Mouse (Mus musculus) embryo, embryonic 10 days (tissue): Measurements from ENCODE around the gene Slc25a33.

ENCODE experiments used
- DNase-seq: peaks from one replicate; pipeline ENCODE4 v3.0.0-alpha.2; 2015; ENCODE audit warnings: low spot score

The Slc25a33 gene

GRCm38 (mm10) chr4:149794010-149794338 lies 19.9 kb upstream of the Slc25a33 start:
- peak; percentile 39 for DNase-seq

DNA sequence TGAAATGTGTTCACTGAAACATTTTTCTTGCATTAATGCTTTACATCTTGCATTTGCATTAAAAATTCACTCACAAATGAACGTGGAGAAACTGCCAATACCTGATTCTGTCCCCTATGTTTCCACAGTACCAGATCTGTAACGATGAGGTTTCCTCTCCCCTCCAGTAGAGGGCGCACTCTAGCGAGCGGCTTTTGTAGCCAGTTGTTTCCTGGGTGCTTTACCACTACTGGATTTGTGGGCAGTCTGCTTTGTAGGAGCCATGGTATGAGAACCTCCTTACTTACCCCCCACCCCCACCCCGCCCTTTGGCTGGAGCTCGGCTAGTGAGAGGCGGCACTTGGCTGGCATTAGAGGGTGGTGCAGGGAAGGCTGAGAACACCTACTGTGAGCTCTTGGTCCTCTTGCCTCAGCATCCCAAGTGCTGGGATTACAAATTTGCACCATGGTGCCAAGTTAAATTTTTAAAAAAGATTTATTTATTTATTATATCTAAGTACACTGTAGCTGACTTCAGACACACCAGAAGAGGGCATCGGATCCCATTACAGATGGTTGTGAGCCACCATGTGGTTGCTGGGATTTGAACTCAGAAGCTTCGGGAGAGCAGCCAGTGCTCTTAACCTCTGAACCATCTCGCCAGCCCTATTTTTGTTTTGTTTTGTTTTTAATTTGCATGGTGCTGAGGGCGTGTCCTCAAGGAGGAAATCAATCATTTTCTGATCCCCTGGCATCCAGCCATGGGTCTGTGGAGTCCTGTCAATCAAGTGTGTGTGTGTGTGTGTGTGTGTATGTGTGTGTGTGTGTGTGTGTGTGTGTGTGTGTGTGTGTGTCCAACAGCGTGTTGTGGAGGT lies 19.3 kb upstream of the Slc25a33 start:
- DNase-seq = peak; percentile 42

GRCm38 (mm10) chr4:149792159-149792800 lies 18.2 kb upstream of the Slc25a33 start:
- no peak for DNase-seq

DNA sequence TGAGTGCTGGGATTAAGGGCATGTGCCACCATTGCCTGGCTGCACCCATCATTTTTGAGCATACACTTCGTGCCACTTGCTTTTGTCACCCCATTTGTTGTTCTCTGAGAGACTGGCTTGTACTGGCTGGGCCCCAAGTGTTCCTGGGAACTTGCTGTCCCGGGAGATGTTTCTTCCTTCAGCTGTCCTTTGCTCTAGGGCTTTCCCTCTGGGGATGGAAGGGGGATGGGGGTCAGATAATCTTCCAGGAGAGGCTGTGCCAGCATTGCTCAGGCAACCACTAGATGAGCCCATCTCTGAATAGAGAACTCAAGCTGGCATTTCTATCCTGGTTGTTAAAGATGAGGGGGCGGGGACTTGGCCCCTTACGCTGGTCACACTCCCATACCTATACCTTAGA lies 17.4 kb upstream of the Slc25a33 start:
- no peak for DNase-seq

GRCm38 (mm10) chr4:149790969-149791368 lies 16.9 kb upstream of the Slc25a33 start:
- DNase-seq = no peak

GRCm38 (mm10) chr4:149790546-149790945 lies 16.5 kb upstream of the Slc25a33 start:
- no peak for DNase-seq

DNA sequence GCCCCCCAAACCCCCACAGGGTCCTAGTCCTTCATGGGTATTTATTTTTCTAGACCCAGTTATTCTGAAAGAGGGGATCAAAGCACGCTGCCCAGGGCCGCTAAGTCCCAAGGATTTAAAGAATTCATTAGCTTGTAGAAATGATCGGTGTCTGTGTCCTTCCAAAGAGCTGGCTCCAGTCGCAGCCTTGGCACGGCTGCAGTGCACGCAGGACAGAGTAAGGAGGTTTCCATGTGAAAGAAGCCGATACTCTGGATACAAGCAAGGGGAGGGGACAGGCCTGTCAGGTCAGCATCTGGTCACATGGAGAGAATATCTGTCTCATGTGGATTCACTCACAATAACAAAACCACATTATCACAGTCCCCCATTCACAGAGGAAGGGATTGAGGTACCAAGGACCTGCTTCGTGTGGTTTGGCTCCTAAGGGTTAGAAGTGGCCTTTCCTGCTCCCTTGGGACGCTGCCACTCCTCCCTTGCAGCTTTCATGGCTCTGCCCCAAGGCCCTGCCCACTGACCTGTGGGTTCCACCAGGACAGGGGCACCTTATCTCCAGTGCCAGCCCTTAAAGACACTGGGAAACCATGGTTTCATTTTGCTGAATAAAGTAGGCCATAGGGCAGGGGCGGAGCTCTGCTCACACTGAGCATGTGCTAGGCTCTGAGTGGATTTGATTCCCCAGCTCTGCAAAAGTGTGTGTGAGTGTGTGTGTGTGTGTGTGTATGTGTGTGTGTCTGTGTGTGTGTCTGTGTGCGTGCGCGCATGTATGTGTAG lies 15.5 kb upstream of the Slc25a33 start:
- no peak for DNase-seq

DNA sequence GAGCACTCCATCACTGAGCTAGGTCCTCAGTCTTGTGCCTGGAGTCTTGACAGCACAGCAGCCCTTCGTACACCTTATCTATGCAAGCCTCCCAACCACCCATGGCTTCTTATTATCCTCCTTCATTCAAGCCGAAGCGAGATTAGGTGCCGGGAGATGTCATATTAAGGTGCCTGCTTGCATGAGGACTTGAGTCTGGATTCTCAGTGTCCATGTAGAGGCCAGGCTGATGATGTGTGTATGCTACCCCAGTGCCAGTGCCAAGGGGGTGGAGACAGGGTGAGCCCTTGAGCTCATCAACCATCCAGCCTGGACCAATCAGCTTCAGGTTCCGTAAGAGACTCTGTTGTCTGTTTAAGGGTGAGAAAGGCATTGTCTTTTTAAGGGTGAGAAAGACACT lies 10.8 kb upstream of the Slc25a33 start:
- DNase-seq = no peak

DNA sequence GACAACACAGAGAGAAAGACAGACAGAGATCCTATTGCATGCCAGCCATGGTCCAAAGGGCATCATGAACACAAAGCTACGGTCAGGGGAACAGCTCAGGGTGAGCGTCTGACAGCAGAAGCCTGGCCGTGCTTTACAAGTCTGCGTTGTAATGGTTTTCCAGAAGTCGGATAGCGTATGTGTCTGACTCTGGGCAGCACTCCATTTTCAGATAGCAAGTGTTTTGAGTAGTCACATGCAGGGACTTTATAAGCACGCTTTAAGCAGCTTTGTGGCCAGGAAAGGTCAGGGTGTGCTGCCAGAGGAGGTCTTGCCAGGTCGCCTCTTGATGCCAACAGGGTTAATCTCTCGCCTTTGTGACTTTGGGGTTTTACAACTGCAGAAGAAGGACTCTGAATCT lies 10.3 kb upstream of the Slc25a33 start:
- DNase-seq = no peak

DNA sequence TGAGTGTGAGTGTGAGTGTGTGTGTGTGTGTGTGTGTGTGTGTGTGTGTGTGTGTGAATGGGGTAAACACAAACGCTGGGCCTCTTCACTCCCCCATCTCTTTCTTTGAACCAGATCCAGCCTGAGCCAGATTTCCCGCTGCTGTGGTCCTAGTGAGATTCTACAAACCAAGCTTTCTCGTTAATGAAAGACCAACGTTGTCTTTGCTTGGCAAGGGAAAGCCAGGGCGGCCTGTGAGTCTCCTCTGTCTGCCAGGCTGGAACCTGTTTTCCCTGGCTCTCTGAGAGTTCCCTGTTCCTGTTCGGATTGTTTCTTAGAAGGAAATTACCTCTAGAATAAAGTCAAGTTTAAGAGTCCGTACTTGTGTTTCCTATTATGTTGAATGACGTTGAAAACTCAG lies 8.9 kb upstream of the Slc25a33 start:
- DNase-seq = no peak

DNA sequence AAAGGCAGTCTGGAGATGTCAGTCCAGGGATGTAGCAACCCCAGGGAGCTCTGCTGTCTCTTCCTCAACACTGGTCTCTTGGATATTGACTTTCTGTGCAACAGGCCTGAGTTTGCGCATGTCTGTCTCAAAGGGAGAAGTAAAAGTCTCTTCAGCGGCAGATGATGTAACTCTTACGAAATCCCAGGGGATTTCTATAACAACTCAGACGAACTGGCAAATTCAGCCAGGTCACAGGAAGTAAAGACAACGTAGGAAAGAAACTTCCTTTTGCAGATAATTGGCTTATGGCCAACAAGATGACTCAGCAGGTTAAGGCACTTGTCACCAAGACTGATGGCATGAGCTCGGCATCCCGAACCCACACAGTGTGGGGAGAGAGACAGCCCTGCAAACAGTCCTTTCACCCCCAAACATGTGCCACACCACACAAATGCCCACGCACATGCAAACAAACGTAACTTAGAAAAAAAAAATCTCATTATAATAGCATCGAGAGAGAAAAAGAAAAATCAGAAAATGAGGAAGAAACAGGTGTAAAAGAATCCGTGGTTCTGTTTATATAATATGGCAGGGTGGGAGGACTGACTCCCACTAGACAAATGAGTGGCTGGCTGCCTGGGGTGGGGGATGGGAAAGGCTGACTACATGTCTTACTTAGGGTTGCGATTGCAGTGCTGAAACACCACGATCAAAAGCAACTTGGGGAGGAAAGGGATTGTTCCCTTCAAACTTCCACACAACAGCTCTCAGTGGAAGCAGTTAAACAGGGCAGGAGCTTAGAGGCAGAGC lies 6.7 kb upstream of the Slc25a33 start:
- DNase-seq = peak; percentile 17

DNA sequence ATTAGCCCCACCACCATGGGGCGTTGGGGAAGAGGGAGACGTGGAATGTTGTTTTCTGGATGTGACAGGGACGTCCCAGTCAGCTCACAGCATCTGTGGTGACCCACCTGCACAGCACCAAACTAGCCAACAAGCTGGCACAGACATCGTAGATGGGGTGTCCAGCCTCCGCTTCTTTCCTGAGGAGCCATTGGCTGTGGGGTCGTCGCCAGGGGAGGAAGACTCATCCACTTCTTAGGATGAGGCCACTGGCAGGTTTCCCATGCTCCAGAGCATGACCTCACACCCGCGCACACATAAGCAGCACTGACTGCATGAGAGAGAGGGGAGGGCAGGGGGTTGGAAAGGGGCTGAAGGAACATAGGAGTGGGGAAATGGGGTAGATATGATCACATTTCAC lies 5.9 kb upstream of the Slc25a33 start:
- DNase-seq = no peak

DNA sequence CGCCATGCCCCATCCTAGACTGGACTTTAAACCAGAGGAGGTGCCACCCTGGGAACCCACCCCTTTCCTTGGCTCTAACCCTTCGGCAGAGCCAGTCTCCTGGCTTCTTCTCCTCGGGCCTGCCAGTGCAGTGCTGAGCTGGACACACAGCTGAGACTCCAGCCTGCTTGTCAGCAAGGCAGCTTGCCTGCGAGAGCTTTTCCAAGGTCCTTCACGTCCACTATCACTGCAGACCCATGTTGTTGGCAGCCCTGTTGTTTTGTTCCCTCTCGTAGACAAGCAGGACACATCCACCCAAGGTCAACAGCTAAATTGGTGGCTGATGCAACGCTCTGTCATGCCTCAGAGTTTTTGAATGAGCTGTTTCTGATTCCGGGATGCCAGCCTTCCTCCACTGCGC lies 3.0 kb upstream of the Slc25a33 start:
- DNase-seq = no peak

- DNase-seq = no peak
These were observed 1.8 kb upstream of the Slc25a33 start for GRCm38 (mm10) chr4:149775760-149776362.

DNA sequence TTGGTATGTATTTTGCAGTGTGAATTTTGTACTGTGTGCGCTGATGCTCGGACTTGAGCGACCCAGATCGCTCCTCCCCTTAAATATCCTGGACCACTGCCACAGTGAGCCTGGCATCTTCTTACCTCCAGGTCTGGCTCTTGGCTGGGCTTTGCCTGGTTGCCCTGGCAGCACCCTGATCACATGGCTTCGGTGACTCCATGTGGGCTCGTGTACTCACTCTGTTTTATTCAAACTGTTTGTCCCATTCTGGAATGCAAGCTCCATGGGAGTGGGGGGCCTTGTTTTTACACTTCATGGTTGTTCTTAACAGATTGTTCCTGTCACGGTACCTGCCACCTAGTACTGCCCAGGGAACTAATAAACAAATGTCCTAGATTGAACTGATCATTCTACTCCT lies 1.3 kb upstream of the Slc25a33 start:
- no peak for DNase-seq

GRCm38 (mm10) chr4:149773408-149774093 lies 526 bp downstream of the Slc25a33 start:
- peak; percentile 38 for DNase-seq

GRCm38 (mm10) chr4:149772394-149772793 lies 1.7 kb downstream of the Slc25a33 start:
- DNase-seq = peak; percentile 74

- DNase-seq = no peak
These were observed 8.9 kb downstream of the Slc25a33 start for GRCm38 (mm10) chr4:149765201-149765600.

DNA sequence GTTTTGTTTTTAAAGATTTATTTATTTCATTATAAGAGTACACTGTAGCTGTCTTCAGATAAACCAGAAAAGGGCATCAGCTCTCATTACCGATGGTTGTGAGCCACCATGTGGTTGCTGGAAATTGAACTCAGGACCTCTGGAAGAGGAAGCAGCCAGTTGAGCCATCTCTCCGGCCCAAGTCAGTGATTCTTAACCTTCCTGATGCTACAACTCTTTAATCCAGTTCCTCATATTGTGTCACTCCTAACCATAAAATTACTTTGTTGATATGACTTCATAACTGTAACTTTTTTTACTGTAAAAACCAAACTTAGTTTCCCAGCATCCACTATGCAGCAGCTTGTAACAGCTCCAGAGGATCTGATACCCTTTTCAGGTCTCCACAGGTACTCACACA lies 10.7 kb downstream of the Slc25a33 start:
- no peak for DNase-seq

DNA sequence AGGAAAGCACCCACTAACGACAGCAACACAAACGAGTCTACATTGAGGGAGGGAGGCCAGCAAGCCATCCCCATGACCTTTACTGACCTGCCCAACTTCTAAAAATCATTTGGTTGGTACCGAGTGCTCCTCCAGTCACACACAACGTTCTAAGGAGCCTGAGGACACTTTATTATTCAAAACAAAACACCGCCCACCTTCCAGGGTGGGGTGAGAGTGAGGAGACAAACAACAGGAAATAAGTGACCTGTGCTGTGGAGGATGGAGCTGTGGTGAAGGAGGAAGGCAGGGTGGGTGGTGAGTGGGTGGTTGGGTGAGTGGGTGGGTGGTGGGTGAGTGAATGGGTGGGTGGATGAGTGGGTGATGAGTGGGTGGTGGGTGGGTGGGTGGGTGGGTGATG lies 14.6 kb downstream of the Slc25a33 start:
- DNase-seq = no peak

DNA sequence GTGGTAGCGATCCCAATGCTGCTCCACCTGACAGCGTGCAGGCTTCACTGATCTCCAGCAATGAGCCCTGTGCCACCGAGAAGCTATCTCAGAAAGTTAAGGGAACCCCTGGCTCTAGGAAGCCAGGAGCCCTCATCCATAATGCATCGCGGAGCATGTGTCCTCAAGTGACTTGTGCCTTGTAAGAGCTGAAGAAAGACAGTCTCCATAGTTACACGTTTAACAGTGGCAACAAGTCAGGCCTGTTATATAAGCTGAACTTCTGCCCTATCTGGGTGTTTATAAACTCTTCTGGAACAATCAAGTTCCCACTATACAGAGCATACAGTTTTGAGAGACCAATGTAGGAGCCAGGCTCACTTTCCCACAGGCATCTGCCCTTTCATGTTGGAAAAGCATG lies 15.7 kb downstream of the Slc25a33 start:
- DNase-seq = no peak
